Mouse (Mus musculus) gastrocnemius, postnatal 36 days (tissue): ENCODE measurements around the gene Atrnl1. TPM values are rescaled to one million over a fixed set of nuclear protein-coding genes. Genes with fewer than 3 reads are reported as not detected.
"Not testable (repeated sequence)": the region's sequence is repeated elsewhere in the genome, so short reads cannot be mapped to it uniquely, and the experiment has no call there.

Experiments
- DNase-seq, 2 experiments: peaks; one replicate each; pipeline ENCODE4 v3.0.0; 2022
- intact Hi-C: fragments of 180-260 bp; cut with DNase I; formaldehyde crosslinking; loops from one replicate; pipeline ENCODE4 v1.15.1; 2025
- total RNA-seq, 2 experiments: library from RNA; stranded (reverse); gene quantifications; 2 replicates each; pipeline ENCODE4 v1.2.3; 2021

Gene Atrnl1
- total RNA-seq, 2 experiments from 2014 or later: 6.4 to 6.8 TPM

GRCm38 (mm10) chr19:57667946-57668345 lies 57.1 kb downstream of the Atrnl1 start:
- intact Hi-C loops: no loop called here
- no peak for DNase-seq

DNA sequence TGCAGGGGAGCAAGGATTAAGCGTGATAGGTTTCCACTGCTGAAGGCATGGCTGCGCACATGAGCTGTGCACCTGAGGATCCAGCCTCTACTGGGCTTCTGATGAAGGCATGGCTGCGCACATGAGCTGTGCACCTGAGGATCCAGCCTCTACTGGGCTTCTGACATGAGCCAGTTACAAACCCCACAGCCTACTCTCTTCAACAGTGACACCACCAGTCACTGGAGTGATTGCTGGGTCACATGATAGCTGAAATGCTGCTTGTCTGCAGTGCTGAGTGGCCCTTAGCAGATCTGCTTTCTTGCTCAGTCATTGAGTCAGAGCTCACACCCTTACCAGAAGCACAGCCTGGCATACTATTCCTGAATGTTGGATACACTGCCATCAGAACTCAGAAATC lies 68.6 kb downstream of the Atrnl1 start:
- intact Hi-C loops: no loop called here

GRCm38 (mm10) chr19:57686596-57686995 lies 75.8 kb downstream of the Atrnl1 start:
- intact Hi-C loops: no loop called here
- no peak for DNase-seq

More for the DNA sequence above, 68.6 kb downstream of the Atrnl1 start:
- no peak for DNase-seq

- DNase-seq: no peak
- intact Hi-C loops: no loop called here
These were observed 81.7 kb downstream of the Atrnl1 start for GRCm38 (mm10) chr19:57692566-57692965.

DNA sequence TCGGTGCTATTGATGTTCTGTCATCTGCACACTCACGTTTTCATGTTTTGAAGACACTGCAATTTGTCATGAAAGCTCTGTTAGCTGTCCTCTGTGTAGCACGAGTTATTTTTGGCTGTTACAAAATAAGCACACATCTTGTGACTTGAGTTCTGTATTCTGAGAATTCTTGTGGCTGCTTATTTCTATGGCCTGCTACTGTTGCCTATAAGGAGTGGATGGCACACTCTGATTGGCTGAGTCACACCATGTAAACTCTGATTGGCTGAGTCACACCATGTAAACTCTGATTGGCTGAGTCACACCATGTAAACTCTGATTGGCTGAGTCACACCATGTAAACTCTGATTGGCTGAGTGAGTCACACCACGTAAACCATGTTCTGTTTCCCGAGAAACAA lies 85.9 kb downstream of the Atrnl1 start:
- DNase-seq, intact Hi-C loops: not testable (repeated sequence)

DNA sequence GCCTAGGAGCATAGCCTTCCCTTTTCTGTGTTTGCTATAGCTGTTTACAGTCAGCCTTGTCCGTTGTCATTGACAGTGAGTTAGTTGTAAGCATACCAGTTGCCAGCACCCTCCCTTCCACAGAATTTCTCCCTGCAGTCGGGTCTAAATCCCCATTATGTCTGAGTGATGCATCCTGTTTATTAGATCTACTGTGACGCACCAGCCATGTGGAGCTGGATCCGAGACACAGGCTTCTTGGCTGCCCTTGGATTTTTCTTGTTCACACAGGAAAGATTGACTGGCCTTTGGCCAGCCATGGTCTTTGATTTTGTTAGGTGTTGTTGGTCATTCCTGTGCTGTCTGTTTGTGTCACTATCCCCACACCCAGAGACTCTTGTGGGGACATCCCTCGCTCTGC lies 102.3 kb downstream of the Atrnl1 start:
- intact Hi-C loops: no loop called here
- no peak for DNase-seq

- peak; percentile 19 to 27 for DNase-seq
- intact Hi-C loops: no loop called here
These were observed 114.1 kb downstream of the Atrnl1 start for GRCm38 (mm10) chr19:57724920-57725319.

DNA sequence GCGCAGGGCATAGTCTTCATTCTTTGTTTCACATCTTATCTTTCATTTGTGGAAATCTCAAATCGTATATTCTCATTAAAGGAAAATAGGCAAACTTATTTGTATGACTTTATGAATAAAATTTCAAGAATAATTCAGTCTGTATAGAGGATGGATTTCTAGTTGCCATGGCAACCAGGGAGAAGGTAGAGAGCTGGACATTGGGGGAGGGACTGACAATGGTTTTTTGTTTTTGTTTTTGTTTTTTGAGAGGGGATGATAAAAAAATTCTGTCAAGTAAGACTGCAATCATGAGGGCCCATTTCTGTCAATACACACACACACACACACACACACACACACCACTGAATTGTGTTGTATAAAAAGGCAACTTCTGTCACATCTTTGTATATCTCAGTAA lies 114.5 kb downstream of the Atrnl1 start:
- intact Hi-C loops: no loop called here
- DNase-seq: no peak

- no peak for DNase-seq
- intact Hi-C loops: no loop called here
These were observed 116.2 kb downstream of the Atrnl1 start for GRCm38 (mm10) chr19:57727009-57727408.

DNA sequence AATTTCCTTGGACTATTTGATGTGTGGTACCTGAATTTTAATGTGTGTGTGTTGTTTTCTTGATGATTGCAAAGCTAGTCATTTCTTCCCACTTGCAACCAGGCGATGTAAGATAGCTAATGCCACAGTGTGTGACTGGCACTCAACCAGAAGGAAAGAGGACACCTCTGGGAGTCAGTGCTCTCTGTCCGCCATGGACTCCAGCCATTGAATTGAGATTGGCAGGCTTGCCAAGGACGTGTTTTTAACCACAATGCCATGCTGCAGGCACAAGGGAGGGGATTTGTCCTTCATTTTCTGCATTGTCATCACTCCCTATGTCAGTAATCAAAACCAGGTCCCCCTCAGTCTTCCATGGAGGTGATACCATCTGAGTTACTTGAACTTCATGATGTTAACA lies 126.6 kb downstream of the Atrnl1 start:
- DNase-seq: no peak
- intact Hi-C loops: no loop called here

- no peak for DNase-seq
- intact Hi-C loops: loop anchor here (10.0 kb wide), 2 partner anchors 719 to 809 kb away; no protein-coding TSS in a partner anchor
These were observed 134.7 kb downstream of the Atrnl1 start for GRCm38 (mm10) chr19:57745579-57745978.

DNA sequence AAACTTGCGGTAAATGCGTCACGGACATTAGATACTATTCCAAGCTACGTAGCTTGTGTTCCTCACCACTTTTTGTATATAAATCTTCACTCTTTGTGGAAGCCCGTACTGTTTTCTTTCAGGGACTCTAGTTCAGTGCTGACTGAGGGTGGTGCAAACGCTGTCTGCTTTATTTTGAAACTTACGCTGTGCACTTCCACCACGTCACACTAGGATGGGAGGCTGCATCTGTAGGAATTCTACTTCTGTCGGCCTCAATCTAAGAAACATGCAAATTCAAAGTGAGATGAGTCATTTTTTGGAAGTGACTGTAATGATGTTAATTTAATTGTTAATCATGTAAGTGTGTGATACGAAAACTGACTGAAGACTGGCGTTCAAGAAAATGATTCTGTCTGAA lies 135.7 kb downstream of the Atrnl1 start:
- no peak for DNase-seq
- intact Hi-C loops: loop anchor here (10.0 kb wide), 2 partner anchors 718 to 808 kb away; no protein-coding TSS in a partner anchor

DNA sequence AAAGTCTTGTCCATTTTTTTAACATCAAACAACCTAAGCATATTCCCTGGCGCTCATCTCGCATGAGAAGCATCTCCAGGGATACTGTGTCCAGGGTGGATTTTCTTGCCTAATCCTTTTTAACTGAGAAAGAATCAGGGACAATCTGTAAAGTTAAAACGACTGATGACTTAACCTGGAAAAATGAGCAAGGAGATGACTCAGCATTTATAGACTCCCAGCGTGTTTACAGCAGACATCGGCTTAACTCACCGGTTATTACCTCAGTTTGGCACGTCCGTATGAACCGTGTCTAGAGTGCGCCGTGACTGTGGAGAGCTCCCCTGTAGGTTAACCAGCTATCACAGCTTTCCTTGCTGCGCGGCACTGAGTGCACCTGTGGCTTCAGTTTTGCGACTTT lies 141.4 kb downstream of the Atrnl1 start:
- intact Hi-C loops: no loop called here
- DNase-seq: no peak

DNA sequence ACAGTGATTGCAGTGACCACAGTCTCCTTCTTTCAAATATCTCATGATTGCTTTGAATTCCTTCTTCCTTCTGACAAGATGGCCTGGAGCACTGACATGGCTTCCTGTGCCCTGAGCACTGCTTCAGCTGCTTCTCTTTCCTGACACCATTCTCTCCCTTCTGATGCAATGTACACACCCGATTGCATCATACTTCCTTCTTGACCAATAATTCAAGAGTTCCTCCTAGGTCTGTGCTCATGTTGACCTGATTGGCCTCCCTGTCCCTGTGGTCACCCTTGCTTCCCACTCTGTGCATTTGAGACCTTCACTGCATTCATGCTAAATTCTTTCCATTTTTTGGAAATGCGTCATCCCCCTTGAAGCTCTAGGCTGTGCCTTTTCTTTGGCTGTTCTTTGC lies 151.7 kb downstream of the Atrnl1 start:
- no peak for DNase-seq
- intact Hi-C loops: no loop called here

- intact Hi-C loops: no loop called here
- DNase-seq: no peak
These were observed 153.9 kb downstream of the Atrnl1 start for GRCm38 (mm10) chr19:57764576-57765371.

DNA sequence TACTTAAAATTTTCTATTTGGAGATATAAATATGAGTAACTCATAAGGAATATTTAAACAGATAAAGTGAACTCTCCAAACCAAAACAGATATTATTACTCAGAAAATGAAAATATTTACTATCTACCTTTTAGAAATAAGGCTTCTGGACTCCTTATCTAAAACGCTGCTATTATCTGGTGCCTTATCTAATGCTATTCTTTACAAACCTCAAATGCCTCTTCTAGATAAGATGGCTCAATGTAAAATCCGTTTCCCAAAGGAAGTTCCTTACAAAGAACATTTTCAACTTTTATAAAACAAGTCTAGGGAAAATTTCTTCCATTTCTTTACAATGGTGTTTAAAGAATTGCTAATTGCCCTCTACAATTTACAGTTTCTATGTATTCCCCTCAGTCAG lies 156.2 kb downstream of the Atrnl1 start:
- intact Hi-C loops: no loop called here

GRCm38 (mm10) chr19:57768661-57769060 lies 157.8 kb downstream of the Atrnl1 start:
- intact Hi-C loops: no loop called here
- DNase-seq: no peak

More for the DNA sequence above, 156.2 kb downstream of the Atrnl1 start:
- DNase-seq: no peak

DNA sequence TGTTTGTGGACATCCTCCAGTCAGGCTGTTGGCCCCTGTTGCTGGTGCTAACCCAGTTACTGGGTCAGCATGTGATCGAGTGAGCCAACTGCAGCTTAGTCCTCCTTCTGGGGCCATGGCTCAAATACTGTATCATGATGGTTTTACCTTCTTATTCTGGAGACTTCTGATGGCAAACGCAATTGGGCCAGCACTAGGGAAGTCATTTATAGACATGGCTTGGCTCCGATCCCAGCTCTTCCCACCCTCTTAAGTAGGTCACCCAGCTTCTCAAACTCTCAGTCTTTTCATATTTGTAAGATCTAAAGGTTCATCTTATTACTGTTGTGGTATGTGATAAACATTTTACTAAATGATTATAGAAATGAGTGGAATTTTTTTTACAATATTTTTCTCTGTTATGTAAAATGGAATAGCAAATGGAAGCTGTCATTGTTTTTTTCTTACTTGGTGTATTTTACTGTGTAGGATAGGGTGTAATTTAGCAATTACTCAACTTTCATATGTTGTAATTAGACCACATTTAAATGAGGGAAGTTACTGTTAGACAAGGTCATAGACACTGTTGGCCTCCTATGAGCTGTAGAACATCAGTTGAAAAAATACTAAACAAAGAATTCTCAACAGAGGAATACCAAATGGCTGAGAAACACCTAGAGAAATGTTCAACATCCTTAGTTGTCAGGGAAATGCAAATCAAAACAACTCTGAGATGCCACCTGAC lies 171.7 kb downstream of the Atrnl1 start:
- DNase-seq: no peak

DNA sequence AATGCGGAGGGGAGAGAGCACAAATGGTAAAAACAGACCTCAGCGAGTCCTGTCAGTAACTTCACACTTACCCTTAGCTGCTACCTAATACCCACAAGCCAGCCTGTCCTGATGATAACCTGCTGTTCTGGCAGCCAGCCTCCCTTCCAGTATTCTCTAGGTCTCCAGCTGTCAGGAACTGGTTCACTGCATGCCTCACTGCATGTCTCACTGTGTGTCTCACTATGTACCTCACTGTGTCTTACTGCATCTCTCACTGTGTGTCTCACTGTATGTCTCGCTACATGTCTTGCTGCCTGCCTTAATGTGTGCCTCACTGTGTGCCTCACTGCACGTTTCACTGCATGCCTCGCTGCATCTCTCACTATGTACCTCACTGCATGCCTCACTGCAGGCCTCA lies 175.9 kb downstream of the Atrnl1 start:
- intact Hi-C loops: no loop called here
- no peak for DNase-seq

More for the DNA sequence above, 171.7 kb downstream of the Atrnl1 start:
- intact Hi-C loops: no loop called here

DNA sequence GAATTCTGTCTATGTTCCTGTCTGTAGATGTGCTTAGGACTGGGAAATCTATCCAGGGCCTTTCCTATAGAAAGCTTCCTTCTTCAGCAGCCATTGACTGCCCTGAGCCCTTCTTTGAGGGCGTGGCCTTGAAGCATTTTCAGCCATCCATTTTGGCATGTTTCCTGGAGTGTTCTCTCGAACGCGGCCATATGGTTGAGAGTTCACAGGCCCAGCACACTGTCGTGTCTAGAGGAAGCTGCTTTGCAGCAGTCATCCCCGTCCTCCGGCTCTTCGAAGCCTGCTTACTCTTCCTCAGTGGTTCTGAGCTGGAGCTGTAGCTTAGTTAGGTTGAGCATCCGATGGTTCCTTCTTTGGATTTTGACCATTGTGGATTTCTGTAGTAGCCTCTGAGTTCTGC lies 191.4 kb downstream of the Atrnl1 start:
- no peak for DNase-seq
- intact Hi-C loops: no loop called here

GRCm38 (mm10) chr19:57802771-57803482 lies 192.1 kb downstream of the Atrnl1 start:
- intact Hi-C loops: no loop called here
- no peak for DNase-seq
